Mouse (Mus musculus): ENCODE measurements around the gene Frmd4b. TPM values are rescaled to one million over a fixed set of nuclear protein-coding genes. Genes with fewer than 3 reads are reported as not detected.

Gene Frmd4b
- total RNA-seq, 2 experiments from 2014 or later, result 5.6 to 9.0 TPM

DNA sequence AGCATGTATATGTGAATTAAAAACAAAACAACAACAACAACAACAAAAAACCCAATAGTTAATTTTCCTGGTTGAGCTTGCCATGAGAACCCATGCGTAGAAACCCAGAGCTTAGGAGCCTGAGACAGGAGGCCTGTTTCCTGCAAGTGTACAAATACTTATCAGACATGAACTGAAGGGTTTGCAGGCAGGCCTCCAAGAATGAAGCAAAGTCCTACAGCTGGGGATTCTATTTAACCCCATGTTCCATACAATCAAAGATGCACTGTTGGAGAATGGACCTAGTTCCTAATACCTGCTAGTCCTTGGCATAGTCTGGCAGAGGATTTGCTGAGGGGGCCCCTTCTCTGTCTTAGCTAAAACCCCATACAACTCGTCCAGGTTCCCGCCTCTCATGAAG is 276.2 kb downstream of the Frmd4b start:
- ATAC-seq (replicated peaks; ENCODE audit: poor library complexity, severe bottlenecking), result no peak

DNA sequence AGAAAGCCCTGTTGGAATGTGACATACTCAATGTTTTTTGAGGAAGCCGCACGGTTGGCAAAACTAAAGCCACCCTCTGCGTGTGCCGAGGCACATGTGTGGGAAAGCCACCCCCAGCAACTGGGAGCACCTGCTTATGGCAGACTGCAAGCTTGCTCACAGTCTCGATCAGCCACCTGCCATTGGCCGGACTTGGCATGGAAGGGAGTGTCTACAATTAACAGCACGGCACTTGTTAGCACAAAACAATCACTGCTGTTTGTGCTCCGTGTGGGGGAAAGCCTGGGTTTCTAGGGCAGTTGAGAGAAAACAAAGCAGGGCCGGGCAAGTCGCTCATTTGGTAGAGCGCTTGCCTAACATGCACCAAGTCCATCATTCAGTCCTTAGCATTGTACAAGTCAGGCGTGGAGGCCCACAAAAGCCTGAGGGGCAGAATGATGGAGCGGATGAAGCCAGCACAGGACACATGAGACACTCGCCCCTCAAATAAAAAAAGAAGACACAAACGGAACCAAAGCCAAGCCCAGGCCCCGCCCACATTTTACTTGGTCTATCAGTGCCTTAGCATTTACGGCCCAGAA is 277.0 kb downstream of the Frmd4b start:
- no peak for ATAC-seq (replicated peaks; ENCODE audit: poor library complexity, severe bottlenecking)

DNA sequence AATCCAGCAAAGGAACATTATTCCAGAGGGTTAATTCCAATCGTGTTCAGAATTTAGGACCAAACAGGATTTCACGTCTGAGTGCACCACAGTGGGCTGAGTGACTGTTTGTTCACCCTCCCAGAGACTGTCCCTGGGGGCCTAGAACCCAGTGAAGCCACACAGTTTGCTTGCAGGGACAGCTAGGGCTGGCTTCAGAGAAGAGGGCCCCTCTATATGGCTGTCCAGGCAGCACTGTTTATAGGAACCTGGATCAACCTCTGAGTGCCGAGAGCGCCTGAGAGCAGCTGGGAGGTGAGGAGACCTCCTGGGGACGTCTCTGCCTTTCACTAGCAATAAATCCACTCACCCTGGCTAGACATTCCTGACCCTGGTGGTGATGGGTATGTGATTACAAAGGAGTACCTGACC is 278.1 kb downstream of the Frmd4b start:
- no peak for ATAC-seq (replicated peaks; ENCODE audit: poor library complexity, severe bottlenecking)

GRCm38 (mm10) chr6:97338843-97339242 is 278.5 kb downstream of the Frmd4b start:
- ATAC-seq (replicated peaks; ENCODE audit: poor library complexity, severe bottlenecking), result no peak

DNA sequence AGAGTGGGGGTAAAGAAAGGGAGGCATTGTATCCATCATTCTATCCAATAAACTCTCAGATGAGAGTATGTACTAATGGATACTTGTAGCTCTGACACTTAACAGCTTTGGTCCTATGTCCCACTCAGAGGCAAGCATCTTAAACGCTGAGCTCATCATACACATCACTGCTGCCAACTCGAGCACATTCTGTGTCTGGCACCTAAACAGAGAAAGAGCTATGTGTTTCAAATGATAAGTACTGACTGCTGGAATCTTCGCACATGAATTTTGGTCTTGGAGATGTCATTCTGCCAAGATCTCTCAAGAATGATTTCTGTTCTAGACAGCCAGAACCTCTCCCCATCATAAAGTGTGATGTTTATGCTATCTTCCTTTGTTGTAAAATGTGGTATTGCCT is 284.0 kb downstream of the Frmd4b start:
- ATAC-seq (replicated peaks; ENCODE audit: poor library complexity, severe bottlenecking), result no peak

DNA sequence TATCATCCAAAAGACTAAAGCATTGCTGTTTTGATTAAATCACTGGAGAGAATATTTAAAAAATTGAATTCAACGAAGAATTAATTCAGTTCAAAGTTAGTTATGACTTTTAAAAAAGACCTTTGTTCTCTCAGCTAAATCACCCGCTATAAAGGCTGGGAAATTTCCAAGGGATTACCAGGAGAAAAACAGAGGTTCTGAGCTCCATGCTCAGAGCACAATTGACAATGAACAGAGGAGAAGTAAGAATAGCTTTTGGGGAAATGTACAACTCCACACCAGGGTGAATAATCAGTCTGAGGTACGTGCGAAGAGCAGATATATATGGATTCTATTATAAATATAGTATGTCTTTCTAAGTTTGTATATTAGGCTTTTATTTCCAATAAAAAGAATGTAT is 293.4 kb downstream of the Frmd4b start:
- no peak for ATAC-seq (replicated peaks; ENCODE audit: poor library complexity, severe bottlenecking)

GRCm38 (mm10) chr6:97322126-97322525 is 295.2 kb downstream of the Frmd4b start:
- no peak for ATAC-seq (replicated peaks; ENCODE audit: poor library complexity, severe bottlenecking)

- ATAC-seq (replicated peaks; ENCODE audit: poor library complexity, severe bottlenecking), result peak; percentile 75
Observed at GRCm38 (mm10) chr6:97321156-97321555, 296.2 kb downstream of the Frmd4b start.

GRCm38 (mm10) chr6:97319081-97319480 is 298.3 kb downstream of the Frmd4b start:
- no peak for ATAC-seq (replicated peaks; ENCODE audit: poor library complexity, severe bottlenecking)

- no peak for ATAC-seq (replicated peaks; ENCODE audit: poor library complexity, severe bottlenecking)
Observed at GRCm38 (mm10) chr6:97317956-97318355, 299.4 kb downstream of the Frmd4b start.

DNA sequence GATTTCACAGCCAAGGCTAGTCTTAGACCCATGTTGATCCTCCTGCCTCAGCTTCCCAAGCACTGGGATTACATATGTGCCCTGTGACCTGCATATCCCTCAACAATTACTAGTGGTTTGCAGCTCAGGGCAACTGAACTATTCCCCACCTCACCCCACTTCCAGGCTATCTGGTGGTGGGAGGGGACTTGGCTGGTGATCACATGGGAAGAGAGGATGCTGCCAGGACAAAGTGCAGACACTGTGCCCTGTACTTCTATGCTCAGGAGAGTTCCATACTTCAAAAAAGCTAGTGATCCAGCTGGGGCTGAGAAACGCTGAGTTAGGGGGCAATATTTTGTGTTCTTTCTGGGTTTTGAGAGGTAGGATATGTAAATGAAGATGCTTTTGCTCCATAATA is 300.6 kb downstream of the Frmd4b start:
- ATAC-seq (replicated peaks; ENCODE audit: poor library complexity, severe bottlenecking), result no peak

DNA sequence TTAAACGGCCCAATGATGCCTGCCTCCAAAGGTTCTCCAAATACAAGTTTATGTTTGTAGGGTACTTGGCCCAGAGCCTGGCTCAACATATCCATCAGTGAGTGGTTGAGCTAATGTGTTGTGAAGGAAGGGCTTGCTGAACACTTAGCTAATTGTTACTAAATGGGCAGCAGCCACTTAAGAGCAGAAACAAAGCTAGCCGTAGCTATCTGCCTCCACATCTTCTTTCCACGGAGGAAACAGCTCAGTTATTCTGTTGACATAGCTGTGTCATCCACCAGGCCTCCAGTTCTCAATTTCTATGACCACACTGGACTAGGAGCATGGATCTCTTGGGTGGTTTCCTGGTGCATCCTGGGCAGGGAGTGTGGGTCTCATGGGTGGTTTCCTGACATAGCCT is 302.0 kb downstream of the Frmd4b start:
- no peak for ATAC-seq (replicated peaks; ENCODE audit: poor library complexity, severe bottlenecking)

GRCm38 (mm10) chr6:97312545-97312939 is 304.8 kb downstream of the Frmd4b start:
- ATAC-seq (replicated peaks; ENCODE audit: poor library complexity, severe bottlenecking), result no peak

DNA sequence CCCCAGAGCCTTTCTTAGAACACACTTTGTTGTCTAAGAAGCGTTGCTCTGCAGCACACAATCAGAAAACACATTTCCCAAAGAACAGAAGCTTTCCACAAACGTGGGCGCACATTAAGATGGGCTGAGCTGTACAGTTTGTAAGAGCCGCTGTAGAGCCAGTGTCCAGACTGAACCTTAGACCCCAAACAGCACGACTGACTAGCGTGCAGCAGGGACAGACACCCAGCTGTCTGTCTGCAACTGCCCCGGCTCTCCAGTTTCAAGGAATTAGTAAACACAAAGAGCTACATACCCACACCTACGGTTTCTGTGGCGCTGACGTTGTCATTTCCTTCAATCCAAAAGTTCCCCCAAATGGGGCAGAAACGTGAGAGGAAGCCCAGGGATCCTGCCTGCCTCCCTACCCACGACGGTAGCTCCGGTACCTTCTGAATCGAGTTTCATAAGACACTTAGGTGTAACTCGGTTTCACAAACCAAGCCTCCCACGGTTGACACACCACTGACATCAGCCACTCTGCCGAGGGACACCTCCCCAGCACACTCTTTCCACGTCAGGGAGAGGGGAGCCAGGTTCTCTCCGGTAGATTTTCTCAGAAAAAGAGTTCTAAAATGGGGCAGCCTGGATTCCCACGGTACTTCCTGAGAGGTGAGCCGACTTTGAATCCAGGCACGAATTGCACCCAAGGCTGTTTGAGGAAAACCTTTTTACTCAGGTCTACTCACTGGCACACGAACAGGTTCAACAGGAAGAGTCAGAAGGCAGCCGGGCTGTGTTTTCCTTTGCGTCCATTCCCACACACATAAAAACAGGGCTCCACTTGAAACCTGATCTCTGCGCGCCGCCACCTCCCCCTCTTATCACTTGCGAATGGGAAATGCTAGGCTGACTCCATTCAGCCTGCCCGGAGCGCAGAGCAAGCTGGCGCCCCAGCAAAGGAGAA is 305.5 kb downstream of the Frmd4b start:
- ATAC-seq (replicated peaks; ENCODE audit: poor library complexity, severe bottlenecking), result peak; percentile 61

DNA sequence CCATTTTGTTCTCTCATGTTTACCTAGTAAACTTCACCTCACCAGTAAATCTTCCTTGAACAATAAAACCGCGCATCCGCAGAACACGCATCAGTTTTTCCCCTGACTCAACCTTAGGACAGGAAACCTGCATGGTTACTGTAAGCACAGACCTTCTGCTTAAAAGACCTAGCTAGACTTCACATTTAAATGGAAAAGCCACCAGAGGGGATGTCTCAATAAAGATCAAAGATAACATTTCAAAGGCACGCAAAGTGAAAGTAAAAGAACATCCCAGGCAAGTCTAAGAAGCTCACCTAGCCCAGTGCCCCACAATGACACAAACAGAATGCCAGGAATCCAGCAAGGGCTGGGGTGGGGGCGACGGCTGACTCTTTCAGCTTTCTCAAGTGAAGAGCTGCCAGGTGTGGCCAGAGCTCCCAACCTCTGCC is 306.4 kb downstream of the Frmd4b start:
- peak; percentile 33 for ATAC-seq (replicated peaks; ENCODE audit: poor library complexity, severe bottlenecking)

- ATAC-seq (replicated peaks; ENCODE audit: poor library complexity, severe bottlenecking), result no peak
Observed at GRCm38 (mm10) chr6:97309161-97309560, 308.2 kb downstream of the Frmd4b start.

DNA sequence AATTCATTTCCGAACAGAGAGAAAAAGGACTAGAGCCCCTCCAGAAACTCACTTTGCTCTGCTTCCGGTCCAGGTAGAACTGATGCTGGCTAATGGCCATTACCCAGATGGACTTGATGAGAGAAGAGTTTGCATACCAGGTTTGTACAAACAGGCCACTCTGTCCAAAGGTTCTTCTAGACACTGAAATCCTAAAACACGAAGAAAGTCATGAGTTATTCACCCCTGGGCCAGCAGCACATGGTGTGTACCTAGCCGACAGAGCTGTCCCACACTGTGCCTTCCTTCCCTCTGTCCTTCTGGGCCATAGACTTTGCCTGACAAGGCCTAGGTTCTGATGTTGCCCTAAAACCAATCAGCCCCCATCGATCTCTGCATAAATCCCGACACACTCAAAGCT is 308.8 kb downstream of the Frmd4b start:
- no peak for ATAC-seq (replicated peaks; ENCODE audit: poor library complexity, severe bottlenecking)

DNA sequence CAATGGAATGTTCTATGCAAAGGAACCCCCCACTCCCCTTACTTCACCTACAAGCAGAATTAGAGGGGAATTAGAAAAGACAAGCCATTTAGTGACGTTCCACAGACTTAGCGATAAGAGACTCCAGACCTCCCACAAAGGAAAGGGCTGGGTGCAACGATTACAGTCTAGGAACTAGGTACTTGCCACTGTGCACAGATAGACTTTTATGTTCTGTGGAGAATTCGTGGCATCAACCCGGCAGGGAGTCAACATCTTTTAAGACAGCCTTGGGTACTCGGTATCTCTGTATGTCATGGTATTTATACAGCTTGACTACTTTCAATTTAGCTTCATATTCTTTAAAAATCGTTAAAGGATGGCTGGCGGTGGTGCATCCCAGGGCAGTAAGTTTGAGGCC is 310.1 kb downstream of the Frmd4b start:
- ATAC-seq (replicated peaks; ENCODE audit: poor library complexity, severe bottlenecking), result no peak

DNA sequence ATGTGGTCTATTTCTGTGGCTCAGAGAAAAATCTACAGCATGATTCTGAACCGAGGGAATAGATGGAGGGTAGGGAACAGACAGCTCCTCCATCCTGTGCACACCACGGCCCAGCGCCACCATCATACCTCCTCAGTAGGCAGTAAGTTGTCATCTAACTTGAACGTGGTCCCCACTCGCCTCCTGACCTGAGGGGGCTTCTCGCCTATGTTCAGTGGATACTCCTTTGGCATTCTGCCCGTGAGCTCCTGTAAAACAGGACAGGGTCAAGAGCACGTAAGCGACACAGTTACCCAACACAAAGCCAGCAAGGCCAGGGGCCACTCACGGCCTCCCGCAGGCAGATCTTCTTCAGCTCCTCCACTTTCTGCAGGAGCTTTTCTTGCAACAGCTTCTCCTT is 311.0 kb downstream of the Frmd4b start:
- no peak for ATAC-seq (replicated peaks; ENCODE audit: poor library complexity, severe bottlenecking)

- ATAC-seq (replicated peaks; ENCODE audit: poor library complexity, severe bottlenecking), result no peak
Observed at GRCm38 (mm10) chr6:97305491-97305890, 311.9 kb downstream of the Frmd4b start.

DNA sequence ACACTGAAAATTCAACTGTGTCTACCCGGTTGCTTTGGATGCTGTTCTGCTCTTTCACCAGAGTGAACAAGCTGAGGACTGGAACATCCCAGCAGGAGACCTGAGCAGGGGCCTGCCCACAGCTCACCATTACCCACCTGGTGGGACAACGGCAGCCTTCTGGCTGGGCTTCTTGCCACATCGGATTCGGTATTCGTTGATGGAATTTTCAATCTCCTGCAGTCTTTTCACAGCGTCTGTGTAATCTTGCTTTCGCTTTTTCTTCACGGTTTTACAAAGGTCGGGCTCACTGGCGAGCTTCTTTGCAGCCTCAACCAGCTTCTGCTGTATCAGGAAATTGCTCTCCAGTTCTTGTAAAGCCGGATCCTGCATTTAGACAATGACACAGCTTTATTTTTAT is 312.3 kb downstream of the Frmd4b start:
- ATAC-seq (replicated peaks; ENCODE audit: poor library complexity, severe bottlenecking), result no peak

Measured in granulocyte monocyte progenitor cell, adult 5-6 weeks (primary cell).